Mouse (Mus musculus): ENCODE measurements at regions not wholly inside any gene's neighbourhood (a gene's known extent, or its start where the extent isn't known, plus 50 kb on each side); places are given as distances from the start of the nearest gene placed in this dataset.

- ATAC-seq (no peak), DNase-seq (ENCODE audit: low spot score) (peak; percentile 25)
- 81% methylated on average over 1 of the region's 1 CpGs for WGBS
Observed at GRCm38 (mm10) chr2:45276703-45277102, 159.5 kb upstream of the Zeb2 start.

GRCm38 (mm10) chr2:45270035-45270434 is 152.8 kb upstream of the Zeb2 start:
- Histone ChIP-seq H3K4me2 (replicated peaks; ENCODE audit: low read depth, low read length) (no peak overlapping the region), H3K4me1 (ENCODE audit: insufficient read depth, low read depth, low read length) (no peaks in the 10 kb centered on the region), H3K27me3 (replicated peaks; ENCODE audit: insufficient read depth, low read length) (no peaks in the 10 kb centered on the region), H3K4me3 (ENCODE audit: low read depth, low read length) (no peak overlapping the region), H3K9me3 (ENCODE audit: low read length) (no peaks in the 10 kb centered on the region), H3K36me3 (ENCODE audit: insufficient read depth, low read length) (no peaks in the 10 kb centered on the region), H3K27ac (ENCODE audit: low read length) (no peak overlapping the region), H3K9ac (replicated peaks; ENCODE audit: low read depth) (no peak overlapping the region)
- TF ChIP-seq EP300 (IDR thresholded peaks at IDR 0.05), result no peak
- no peak for TF ChIP-seq CTCF (IDR thresholded peaks at IDR 0.05)
- ATAC-seq (no peak), DNase-seq (ENCODE audit: low spot score) (no peak)
- WGBS, result 77% methylated on average over 2 of the region's 2 CpGs

More at GRCm38 (mm10) chr2:45276703-45277102, 159.5 kb upstream of the Zeb2 start:
- Histone ChIP-seq H3K27me3 (replicated peaks; ENCODE audit: insufficient read depth, low read length) (no peaks in the 10 kb centered on the region), H3K4me1 (ENCODE audit: insufficient read depth, low read depth, low read length) (no peaks in the 10 kb centered on the region), H3K4me3 (ENCODE audit: low read depth, low read length) (no peak overlapping the region), H3K4me2 (replicated peaks; ENCODE audit: low read depth, low read length) (no peak overlapping the region), H3K36me3 (ENCODE audit: insufficient read depth, low read length) (no peaks in the 10 kb centered on the region), H3K9ac (replicated peaks; ENCODE audit: low read depth) (no peak overlapping the region), H3K27ac (ENCODE audit: low read length) (no peak overlapping the region), H3K9me3 (ENCODE audit: low read length) (no peaks in the 10 kb centered on the region)
- TF ChIP-seq EP300 (IDR thresholded peaks at IDR 0.05), result no peak
- TF ChIP-seq CTCF (IDR thresholded peaks at IDR 0.05), result no peak

GRCm38 (mm10) chr2:45265819-45266218 is 148.6 kb upstream of the Zeb2 start:
- Histone ChIP-seq H3K4me1 (ENCODE audit: insufficient read depth, low read depth, low read length) (no peaks in the 10 kb centered on the region), H3K9ac (replicated peaks; ENCODE audit: low read depth) (no peak overlapping the region), H3K27me3 (replicated peaks; ENCODE audit: insufficient read depth, low read length) (no peaks in the 10 kb centered on the region), H3K27ac (ENCODE audit: low read length) (no peak overlapping the region), H3K9me3 (ENCODE audit: low read length) (no peaks in the 10 kb centered on the region), H3K4me3 (ENCODE audit: low read depth, low read length) (no peak overlapping the region), H3K4me2 (replicated peaks; ENCODE audit: low read depth, low read length) (no peak overlapping the region), H3K36me3 (ENCODE audit: insufficient read depth, low read length) (no peaks in the 10 kb centered on the region)
- ATAC-seq (no peak), DNase-seq (ENCODE audit: low spot score) (no peak)
- no peak for TF ChIP-seq CTCF (IDR thresholded peaks at IDR 0.05)
- no peak for TF ChIP-seq EP300 (IDR thresholded peaks at IDR 0.05)
- WGBS, result 58% methylated on average over 2 of the region's 2 CpGs

- Histone ChIP-seq H3K4me3 (ENCODE audit: low read depth, low read length) (no peak overlapping the region), H3K4me1 (ENCODE audit: insufficient read depth, low read depth, low read length) (no peaks in the 10 kb centered on the region), H3K9ac (replicated peaks; ENCODE audit: low read depth) (no peak overlapping the region), H3K27me3 (replicated peaks; ENCODE audit: insufficient read depth, low read length) (no peaks in the 10 kb centered on the region), H3K4me2 (replicated peaks; ENCODE audit: low read depth, low read length) (no peak overlapping the region), H3K36me3 (ENCODE audit: insufficient read depth, low read length) (no peaks in the 10 kb centered on the region), H3K9me3 (ENCODE audit: low read length) (no peaks in the 10 kb centered on the region), H3K27ac (ENCODE audit: low read length) (no peak overlapping the region)
- peak; percentile 39 for DNase-seq (ENCODE audit: low spot score)
- 52% methylated on average over 3 of the region's 3 CpGs for WGBS
- ATAC-seq, result no peak
- TF ChIP-seq CTCF (IDR thresholded peaks at IDR 0.05) (no peak), EP300 (IDR thresholded peaks at IDR 0.05) (no peak)
Observed at GRCm38 (mm10) chr2:45261949-45262348, 144.8 kb upstream of the Zeb2 start.

- ATAC-seq (no peak), DNase-seq (ENCODE audit: low spot score) (no peak)
- Histone ChIP-seq H3K9ac (replicated peaks; ENCODE audit: low read depth) (no peak overlapping the region), H3K36me3 (ENCODE audit: insufficient read depth, low read length) (no peaks in the 10 kb centered on the region), H3K4me1 (ENCODE audit: insufficient read depth, low read depth, low read length) (no peaks in the 10 kb centered on the region), H3K4me2 (replicated peaks; ENCODE audit: low read depth, low read length) (no peak overlapping the region), H3K4me3 (ENCODE audit: low read depth, low read length) (no peak overlapping the region), H3K27me3 (replicated peaks; ENCODE audit: insufficient read depth, low read length) (no peaks in the 10 kb centered on the region), H3K27ac (ENCODE audit: low read length) (no peak overlapping the region), H3K9me3 (ENCODE audit: low read length) (no peaks in the 10 kb centered on the region)
- no peak for TF ChIP-seq EP300 (IDR thresholded peaks at IDR 0.05)
- WGBS, result 59% methylated on average over 3 of the region's 3 CpGs
Observed at GRCm38 (mm10) chr2:45258897-45259296, 141.7 kb upstream of the Zeb2 start.

- DNase-seq (ENCODE audit: low spot score) (no peak), ATAC-seq (no peak)
- H3K4me3 ChIP-seq (ENCODE audit: low read depth, low read length), result no peak overlapping the region
- 86% methylated on average over 5 of the region's 5 CpGs for WGBS
- H3K36me3 ChIP-seq (ENCODE audit: insufficient read depth, low read length), result no peaks in the 10 kb centered on the region
- no peak overlapping the region for H3K9ac ChIP-seq (replicated peaks; ENCODE audit: low read depth)
- H3K4me1 ChIP-seq (ENCODE audit: insufficient read depth, low read depth, low read length), result no peaks in the 10 kb centered on the region
- no peaks in the 10 kb centered on the region for H3K9me3 ChIP-seq (ENCODE audit: low read length)
- no peak for TF ChIP-seq EP300 (IDR thresholded peaks at IDR 0.05)
- no peak for TF ChIP-seq CTCF (IDR thresholded peaks at IDR 0.05)
- H3K4me2 ChIP-seq (replicated peaks; ENCODE audit: low read depth, low read length), result no peak overlapping the region
- no peaks in the 10 kb centered on the region for H3K27me3 ChIP-seq (replicated peaks; ENCODE audit: insufficient read depth, low read length)
- H3K27ac ChIP-seq (ENCODE audit: low read length), result no peak overlapping the region
Observed at GRCm38 (mm10) chr2:45256373-45256772, 139.2 kb upstream of the Zeb2 start.

GRCm38 (mm10) chr2:45253936-45254335 is 136.7 kb upstream of the Zeb2 start:
- 49% methylated on average over 4 of the region's 4 CpGs for WGBS
- TF ChIP-seq EP300 (IDR thresholded peaks at IDR 0.05) (no peak), CTCF (IDR thresholded peaks at IDR 0.05) (no peak)
- no peak overlapping the region for H3K4me3 ChIP-seq (ENCODE audit: low read depth, low read length)
- DNase-seq (ENCODE audit: low spot score) (no peak), ATAC-seq (no peak)
- no peaks in the 10 kb centered on the region for H3K27me3 ChIP-seq (replicated peaks; ENCODE audit: insufficient read depth, low read length)
- H3K27ac ChIP-seq (ENCODE audit: low read length), result no peak overlapping the region
- H3K36me3 ChIP-seq (ENCODE audit: insufficient read depth, low read length), result no peaks in the 10 kb centered on the region
- H3K9me3 ChIP-seq (ENCODE audit: low read length), result no peaks in the 10 kb centered on the region
- no peaks in the 10 kb centered on the region for H3K4me1 ChIP-seq (ENCODE audit: insufficient read depth, low read depth, low read length)
- H3K9ac ChIP-seq (replicated peaks; ENCODE audit: low read depth), result no peak overlapping the region
- no peak overlapping the region for H3K4me2 ChIP-seq (replicated peaks; ENCODE audit: low read depth, low read length)

All from lung, postnatal 0 days (tissue).